Mouse (Mus musculus) liver, adult 2 months (tissue): Measurements from ENCODE around the gene Snx25. TPM values are rescaled to one million over a fixed set of nuclear protein-coding genes. Genes with fewer than 3 reads are reported as not detected.

Experiments used
- DNase-seq: peaks from one replicate; pipeline ENCODE4 v3.0.0-alpha.2; 2011; ENCODE audit warnings: low read depth, low spot score; ENCODE audit errors: extremely low read depth
- H3K27ac ChIP-seq: fragments of 200-500 bp; replicated peaks from 2 replicates; pipeline ENCODE4 v1.5.1; 2012; ENCODE audit warnings: low read depth, mild to moderate bottlenecking, control low read depth, inconsistent platforms, low read length; ENCODE audit not compliant: insufficient read depth
- H3K27me3 ChIP-seq: fragments of 200-500 bp; 2 replicates; pipeline ENCODE4 v1.6.1; 2012; ENCODE audit warnings: mild to moderate bottlenecking, moderate library complexity, low read length, inconsistent platforms; ENCODE audit not compliant: control insufficient read depth, insufficient read depth
- H3K36me3 ChIP-seq: fragments of 200-500 bp; 2 replicates; pipeline ENCODE4 v1.6.1; 2012; ENCODE audit warnings: low read length, inconsistent platforms; ENCODE audit not compliant: control insufficient read depth, insufficient read depth
- H3K4me1 ChIP-seq: fragments of 200-500 bp; 2 replicates; pipeline ENCODE4 v1.6.1; 2011; ENCODE audit warnings: low read length; ENCODE audit not compliant: control insufficient read depth, insufficient read depth
- H3K4me3 ChIP-seq: fragments of 200-500 bp; 2 replicates; pipeline ENCODE4 v1.5.1; 2011; ENCODE audit warnings: low read depth, mild to moderate bottlenecking, control low read depth, low read length, moderate library complexity; ENCODE audit not compliant: insufficient read depth
- H3K79me2 ChIP-seq: fragments of 200-500 bp; 2 replicates; pipeline ENCODE4 v1.6.1; 2012; ENCODE audit warnings: inconsistent platforms, mild to moderate bottlenecking, low read length, moderate library complexity; ENCODE audit not compliant: control insufficient read depth, insufficient read depth
- H3K9ac ChIP-seq: fragments of 200-500 bp; 2 replicates; pipeline ENCODE4 v1.6.1; 2012; ENCODE audit warnings: low read depth, mild to moderate bottlenecking, control low read depth, inconsistent platforms, low read length
- CTCF ChIP-seq: fragments of 200-500 bp; IDR thresholded peaks from 2 replicates; pipeline ENCODE4 v1.5.1; 2011; ENCODE audit warnings: low read depth, low read length, control low read depth
- POLR2A ChIP-seq: fragments of 200-500 bp; IDR thresholded peaks from 2 replicates; pipeline ENCODE4 v1.6.1; 2011; ENCODE audit warnings: low read length, control low read depth; ENCODE audit not compliant: insufficient read depth; ENCODE audit errors: extremely low read depth
- whole genome bisulfite sequencing: fragments of 180-500 bp; shearing (Covaris S2); methylation state at CpG from one replicate; pipeline ENCODE4 v1.1.7; 2018; 5-methylcytosine and 5-hydroxymethylcytosine counted together
- polyA plus RNA-seq: library from polyadenylated mRNA; depleted of rRNA; stranded (reverse); fragments of >200 nt; gene quantifications from 2 replicates; pipeline ENCODE4 v1.2.3, GENCODE M21; 2012
- total RNA-seq: library from RNA; depleted of rRNA; stranded (reverse); fragments of >200 nt; gene quantifications from 2 replicates; pipeline ENCODE4 v1.2.3, GENCODE M21; 2014

Snx25 gene
- total and polyA plus RNA-seq, 2 experiments: 3.0 to 10.7 TPM

DNA sequence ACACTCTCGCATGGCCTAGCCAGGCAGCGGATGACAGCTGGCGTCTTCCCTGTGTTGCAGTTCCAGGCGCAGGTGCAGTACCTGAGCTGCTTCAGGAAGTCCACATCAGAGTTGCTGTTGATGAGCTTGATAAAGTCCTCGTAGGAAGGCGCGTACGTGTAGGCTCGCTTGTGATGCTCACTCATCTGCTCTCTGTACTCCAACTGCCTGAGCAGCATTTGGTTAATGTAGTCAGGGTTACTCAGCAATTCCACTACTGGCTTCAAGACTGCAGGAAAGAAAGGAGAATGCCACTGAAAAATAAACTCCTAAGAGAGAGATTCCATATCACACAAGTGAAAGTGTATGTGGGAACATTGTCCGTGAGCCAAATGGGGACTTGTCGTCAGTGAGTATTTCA, 48.5 kb downstream of the Snx25 start:
- H3K79me2 ChIP-seq: no peaks in the 10 kb centered on the region
- H3K27me3 ChIP-seq: no peaks in the 10 kb centered on the region
- H3K4me3 ChIP-seq: no peak overlapping the region
- H3K4me1 ChIP-seq: no peaks in the 10 kb centered on the region
- no peak for DNase-seq
- no peak overlapping the region for H3K27ac ChIP-seq
- TF ChIP-seq POLR2A: no peak
- no peak for TF ChIP-seq CTCF
- H3K36me3 ChIP-seq: peaks cover 10% of the 10 kb centered on the region; the same call in 1 of the 2 replicates
- WGBS: 98% methylated on average over 11 of the region's 11 CpGs
- no peak overlapping the region for H3K9ac ChIP-seq

DNA sequence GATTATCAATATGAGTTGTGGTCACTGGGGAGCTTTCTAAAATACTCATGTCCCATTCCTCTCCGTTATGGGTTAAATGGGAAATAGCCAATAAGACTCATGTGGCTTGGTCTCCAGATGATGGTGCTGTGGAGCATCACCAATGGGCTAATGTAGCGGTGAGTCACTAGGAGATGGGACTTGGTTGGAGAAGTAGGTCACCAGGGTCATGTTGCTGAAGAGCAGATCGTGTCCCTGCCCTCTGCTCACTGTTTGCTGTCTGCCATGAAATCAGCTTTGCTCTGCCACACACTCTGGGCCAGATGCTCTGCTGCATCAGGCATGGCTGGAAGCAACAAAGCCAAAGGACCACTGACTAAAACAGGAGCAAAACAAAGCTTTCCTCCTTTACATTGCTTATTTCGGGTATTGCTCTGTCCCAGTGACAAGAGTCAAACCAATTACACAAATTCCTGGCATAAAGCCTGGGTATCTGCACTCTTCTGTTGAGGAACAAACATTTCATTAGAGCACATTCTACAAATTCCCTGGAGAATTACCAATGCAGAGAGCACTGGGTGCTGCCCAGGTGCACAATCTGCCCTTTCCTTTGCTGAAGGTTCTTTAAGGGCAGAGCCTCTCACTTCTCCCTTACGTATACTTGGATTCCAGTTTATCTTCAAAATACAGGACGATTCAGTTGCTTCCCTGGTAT, 59.1 kb downstream of the Snx25 start:
- Histone ChIP-seq H3K4me3 (no peak overlapping the region), H3K27me3 (no peaks in the 10 kb centered on the region), H3K36me3 (peaks cover 2% of the 10 kb centered on the region), H3K9ac (no peak overlapping the region), H3K27ac (no peak overlapping the region), H3K4me1 (0 out of 2 replicates have a peak, but pooled peaks cover 3% of the 10 kb centered on the region), H3K79me2 (no peaks in the 10 kb centered on the region)
- TF ChIP-seq CTCF (no peak), POLR2A (no peak)
- DNase-seq: peak; percentile 58
- WGBS: 48% methylated on average over 6 of the region's 6 CpGs

DNA sequence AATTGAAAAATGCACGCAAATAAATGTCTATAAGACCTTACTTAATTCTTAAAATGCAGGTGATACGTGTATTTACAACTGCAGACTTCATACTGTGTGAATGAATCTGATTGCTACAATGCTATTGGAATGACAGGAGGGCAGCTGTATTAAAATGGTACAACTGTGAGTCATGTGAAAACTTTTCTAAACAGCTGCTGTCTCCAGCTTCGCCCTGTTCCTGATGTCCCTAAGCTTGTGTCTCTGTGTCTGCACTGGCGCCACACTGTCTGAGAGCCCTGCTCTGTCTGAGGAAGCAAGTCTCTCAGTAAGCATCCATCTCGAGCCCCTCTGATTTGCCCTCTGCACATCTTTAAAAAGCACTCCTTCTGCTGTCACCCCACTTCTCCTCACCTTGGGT, 68.8 kb downstream of the Snx25 start:
- no peak for DNase-seq
- Histone ChIP-seq H3K4me3 (no peak overlapping the region), H3K27ac (no peak overlapping the region), H3K36me3 (peaks cover 3% of the 10 kb centered on the region), H3K27me3 (no peaks in the 10 kb centered on the region), H3K4me1 (no peaks in the 10 kb centered on the region), H3K9ac (no peak overlapping the region), H3K79me2 (no peaks in the 10 kb centered on the region)
- no peak for TF ChIP-seq POLR2A
- TF ChIP-seq CTCF: no peak
- WGBS: 88% methylated on average over 5 of the region's 5 CpGs

DNA sequence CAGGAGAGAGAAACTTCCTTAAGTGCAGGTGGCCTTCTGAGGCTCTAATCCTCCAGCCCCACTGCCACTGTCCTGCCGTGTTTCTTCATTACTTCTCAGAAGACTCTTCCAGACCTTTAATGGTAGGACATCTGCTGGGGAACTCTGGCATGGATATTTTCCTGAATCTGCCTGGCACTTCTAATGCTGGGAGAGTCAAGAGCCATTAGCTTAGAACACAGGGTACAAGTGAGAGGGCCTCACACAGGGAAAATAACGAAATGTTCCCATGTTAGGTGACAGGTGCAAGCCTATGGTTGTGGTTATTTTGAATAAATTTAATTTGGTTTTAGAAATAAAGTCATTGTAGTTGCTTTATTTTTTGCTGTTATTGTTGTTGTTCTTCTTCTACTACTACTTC, 70.9 kb downstream of the Snx25 start:
- WGBS: 89% methylated on average over 2 of the region's 2 CpGs
- no peak overlapping the region for H3K9ac ChIP-seq
- no peak overlapping the region for H3K27ac ChIP-seq
- H3K4me1 ChIP-seq: no peaks in the 10 kb centered on the region
- H3K36me3 ChIP-seq: peaks cover 3% of the 10 kb centered on the region
- no peak overlapping the region for H3K4me3 ChIP-seq
- TF ChIP-seq POLR2A (no peak), CTCF (no peak)
- H3K27me3 ChIP-seq: no peaks in the 10 kb centered on the region
- no peaks in the 10 kb centered on the region for H3K79me2 ChIP-seq
- DNase-seq: no peak

DNA sequence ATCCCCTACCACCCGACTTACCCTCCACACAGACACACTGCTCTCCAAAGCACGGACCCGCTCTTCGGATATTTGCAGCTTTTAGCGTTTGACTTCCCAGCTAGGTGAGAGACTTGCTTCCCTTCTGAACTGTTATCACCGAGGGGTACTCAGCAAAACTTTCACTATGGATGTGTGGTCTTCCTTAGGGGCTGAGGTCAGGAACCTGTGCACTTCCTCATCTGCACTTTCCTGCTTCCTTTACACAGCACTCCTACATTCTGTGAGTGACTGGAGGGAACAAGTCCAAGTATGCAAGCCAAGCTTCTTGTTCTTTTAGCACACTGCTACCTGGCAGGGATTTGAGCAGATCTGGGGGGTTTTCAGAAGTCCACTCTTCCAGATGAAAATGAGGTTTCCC, 73.1 kb downstream of the Snx25 start:
- H3K36me3 ChIP-seq: peaks cover 3% of the 10 kb centered on the region; the same call in 1 of the 2 replicates
- no peak overlapping the region for H3K9ac ChIP-seq
- H3K27me3 ChIP-seq: no peaks in the 10 kb centered on the region
- H3K27ac ChIP-seq: no peak overlapping the region
- H3K4me3 ChIP-seq: no peak overlapping the region
- 68% methylated on average over 6 of the region's 6 CpGs for WGBS
- no peaks in the 10 kb centered on the region for H3K4me1 ChIP-seq
- no peak for TF ChIP-seq CTCF
- no peak for TF ChIP-seq POLR2A
- H3K79me2 ChIP-seq: no peaks in the 10 kb centered on the region
- no peak for DNase-seq

DNA sequence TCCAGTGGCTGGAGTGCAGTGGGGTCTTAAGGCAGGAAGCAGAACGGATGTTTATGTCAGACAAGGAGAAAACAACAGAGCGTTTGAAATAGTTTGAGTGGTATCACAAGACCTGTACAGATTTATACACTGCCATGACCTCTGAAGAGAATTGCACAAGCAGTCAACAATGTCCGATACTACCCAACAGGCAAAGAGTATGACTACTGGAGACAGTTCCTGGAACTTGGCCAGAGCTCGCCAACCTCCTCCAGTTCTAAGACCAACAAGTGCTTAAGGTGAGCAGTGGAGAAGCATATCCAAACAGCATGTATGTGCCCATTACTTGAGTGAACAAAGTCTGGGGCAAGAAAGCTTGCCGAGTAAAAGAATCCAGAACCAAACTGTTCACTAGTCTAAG, 76.7 kb downstream of the Snx25 start:
- Histone ChIP-seq H3K9ac (no peak overlapping the region), H3K27me3 (no peaks in the 10 kb centered on the region), H3K36me3 (0 out of 2 replicates have a peak, but pooled peaks cover 3% of the 10 kb centered on the region), H3K4me3 (no peak overlapping the region), H3K27ac (no peak overlapping the region), H3K4me1 (no peaks in the 10 kb centered on the region), H3K79me2 (no peaks in the 10 kb centered on the region)
- no peak for TF ChIP-seq CTCF
- no peak for TF ChIP-seq POLR2A
- peak; percentile 44 for DNase-seq
- 57% methylated on average over 5 of the region's 5 CpGs for WGBS
